Mouse (Mus musculus): ENCODE measurements around the gene Cel.

DNA sequence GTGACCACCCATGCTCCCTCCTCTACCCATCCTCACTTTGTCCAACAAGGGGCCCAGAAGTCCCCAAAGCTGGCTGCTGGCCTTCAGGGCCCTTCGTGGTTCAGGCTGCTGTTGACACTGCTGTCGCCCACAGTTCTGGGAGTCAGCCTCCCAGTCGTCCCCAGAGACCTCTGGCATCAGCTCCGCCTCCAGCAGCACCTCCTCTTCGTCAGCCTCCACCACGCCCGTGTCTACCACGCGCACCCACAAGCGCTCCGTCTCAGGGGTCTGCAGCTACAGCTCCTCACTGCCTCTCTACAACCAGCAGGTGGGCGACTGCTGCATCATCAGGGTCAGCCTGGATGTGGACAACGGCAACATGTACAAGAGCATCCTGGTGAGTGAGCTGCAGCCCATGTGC, 14.0 kb downstream of the Cel start:
- TF ChIP-seq POLR2A (IDR thresholded peaks at IDR 0.05; ENCODE audit: insufficient read depth, low read depth, low read length) (no peak), CTCF (IDR thresholded peaks at IDR 0.05; ENCODE audit: insufficient read depth, low read depth, low read length) (no peak)

All from olfactory bulb, adult 2 months (tissue).